Mouse (Mus musculus) liver, embryonic 11.5 days (tissue): ENCODE data around the gene Ppm1l. TPM values are rescaled to one million over a fixed set of nuclear protein-coding genes. Genes with fewer than 3 reads are reported as not detected.

Experiments used
- polyA plus RNA-seq: library from polyadenylated mRNA; unstranded; fragments of >200 nt; fragmentation: Nextera tagmentation; extraction: Ambion mirVana; gene quantifications from 2 replicates; pipeline ENCODE4 v1.2.1, GENCODE M21; 2014

Gene Ppm1l
- polyA plus RNA-seq, 1 experiment from 2014 or later = 8.2 TPM

Other genes starting within 250 kb of the Ppm1l start
- gene Kpna4, start 189.7 kb upstream of the Ppm1l start, polyA plus RNA-seq = 26.2 and 33.0 TPM in 2 replicates
- gene Arl14, start 94.4 kb upstream of the Ppm1l start, polyA plus RNA-seq = not detected in 2 replicates